Mouse (Mus musculus) left cerebral cortex, postnatal 10 days (tissue): Measurements from ENCODE around the gene Polr2l. TPM values are rescaled to one million over a fixed set of nuclear protein-coding genes. Genes with fewer than 3 reads are reported as not detected.
A peak's percentile ranks its signal among the peaks of the same experiment; 100 is the strongest.
"Not testable (repeated sequence)": the region's sequence is repeated elsewhere in the genome, so short reads cannot be mapped to it uniquely, and the experiment has no call there.

Experiments
- DNase-seq, 2 experiments: peaks; one replicate each; pipeline ENCODE4 v3.0.0; 2021 to 2022; ENCODE audit warnings: low spot score in 2 of 2, mixed read lengths in 1 of 2; ENCODE audit errors: extremely low spot score in 1 of 2
- intact Hi-C: fragments of 180-260 bp; cut with DNase I; formaldehyde crosslinking; loops from one replicate; pipeline ENCODE4 v1.15.1; 2025
- total RNA-seq, 2 experiments: library from RNA; stranded (reverse); gene quantifications; 2 replicates each; pipeline ENCODE4 v1.2.3; 2021

The Polr2l gene
- total RNA-seq, 2 experiments from 2014 or later: 43.8 to 45.0 TPM

DNA sequence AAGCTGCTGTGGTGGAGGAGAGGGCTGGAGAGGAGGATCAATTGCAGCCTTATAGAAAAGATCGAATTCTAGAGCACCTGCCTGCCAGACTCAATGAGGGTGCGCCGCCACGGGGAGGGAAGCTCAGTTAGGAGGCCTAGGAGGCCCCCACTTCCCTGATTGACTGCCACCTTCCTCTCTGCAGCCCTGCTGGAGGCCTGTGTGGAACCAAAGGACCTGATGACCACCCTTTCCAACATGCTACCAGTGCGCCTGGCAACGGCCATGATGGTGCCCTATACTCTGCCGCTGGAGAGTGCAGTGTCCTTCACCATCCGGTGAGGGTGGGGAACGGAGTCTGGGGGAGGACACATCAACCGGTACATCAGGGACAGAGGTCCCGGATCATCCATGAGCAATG lies 16.3 kb downstream of the Polr2l start:
- intact Hi-C loops: no loop called here
- no peak for DNase-seq

GRCm38 (mm10) chr7:141457986-141458660 lies 16.8 kb downstream of the Polr2l start:
- peak in 1 of 2 experiments; percentile 57 for DNase-seq
- intact Hi-C loops: no loop called here

GRCm38 (mm10) chr7:141457236-141457635 lies 17.7 kb downstream of the Polr2l start:
- intact Hi-C loops: no loop called here
- no peak for DNase-seq

DNA sequence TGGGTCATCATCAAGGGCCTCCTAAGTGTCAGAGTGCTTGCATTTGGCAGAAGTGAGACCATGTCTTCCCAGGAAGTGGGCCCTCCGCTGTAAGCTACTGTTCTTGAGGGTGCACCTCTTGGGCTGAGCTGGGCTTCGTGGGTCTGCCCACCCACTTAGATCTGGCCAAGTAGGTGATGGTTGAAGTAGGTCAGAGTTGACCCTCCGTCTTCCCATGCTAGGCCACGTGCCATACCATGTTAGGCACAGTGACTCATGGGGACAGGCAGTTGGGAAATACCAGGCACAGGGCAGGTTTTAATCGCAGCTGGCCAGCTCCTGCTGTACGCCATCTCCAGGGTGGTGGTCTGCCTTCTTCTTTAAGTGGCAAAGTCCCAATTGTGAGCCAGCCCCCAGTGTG lies 18.2 kb downstream of the Polr2l start:
- intact Hi-C loops: no loop called here
- no peak for DNase-seq

DNA sequence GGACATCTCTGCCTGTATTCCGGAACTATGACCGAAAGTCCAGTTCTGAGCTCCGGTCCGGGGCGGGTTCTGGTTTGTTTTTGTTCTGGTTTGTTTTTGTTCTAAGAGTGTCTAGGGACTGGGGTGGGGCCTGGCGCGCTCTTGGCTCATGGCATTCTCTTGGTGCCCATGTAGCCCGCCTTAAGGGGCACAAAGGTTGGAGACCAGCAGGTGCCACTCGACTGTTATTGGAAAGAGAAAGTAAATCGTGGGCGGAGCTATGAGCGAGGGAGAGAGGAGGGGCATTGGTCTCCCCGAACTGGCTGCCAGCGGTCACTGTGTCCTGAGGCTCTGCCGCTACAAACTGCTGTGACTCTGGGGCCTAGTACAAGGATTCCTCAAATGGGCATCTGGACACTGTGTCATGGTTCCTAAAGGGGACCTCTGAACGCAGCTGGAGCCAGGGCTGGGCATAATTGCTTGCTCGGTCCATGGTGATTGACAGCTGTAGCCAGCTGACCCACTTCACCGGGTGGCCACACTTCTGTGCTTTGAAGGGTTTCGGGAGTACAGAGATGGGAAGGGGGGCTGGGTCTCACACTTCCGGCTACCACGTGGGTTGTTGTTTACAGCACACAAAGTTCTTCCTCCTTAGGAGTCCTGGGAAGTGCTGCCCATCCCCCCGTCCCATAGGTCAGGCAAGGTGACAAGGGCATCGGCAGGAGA lies 19.2 kb downstream of the Polr2l start:
- intact Hi-C loops: no loop called here
- DNase-seq: peak in 1 of 2 experiments; percentile 85

DNA sequence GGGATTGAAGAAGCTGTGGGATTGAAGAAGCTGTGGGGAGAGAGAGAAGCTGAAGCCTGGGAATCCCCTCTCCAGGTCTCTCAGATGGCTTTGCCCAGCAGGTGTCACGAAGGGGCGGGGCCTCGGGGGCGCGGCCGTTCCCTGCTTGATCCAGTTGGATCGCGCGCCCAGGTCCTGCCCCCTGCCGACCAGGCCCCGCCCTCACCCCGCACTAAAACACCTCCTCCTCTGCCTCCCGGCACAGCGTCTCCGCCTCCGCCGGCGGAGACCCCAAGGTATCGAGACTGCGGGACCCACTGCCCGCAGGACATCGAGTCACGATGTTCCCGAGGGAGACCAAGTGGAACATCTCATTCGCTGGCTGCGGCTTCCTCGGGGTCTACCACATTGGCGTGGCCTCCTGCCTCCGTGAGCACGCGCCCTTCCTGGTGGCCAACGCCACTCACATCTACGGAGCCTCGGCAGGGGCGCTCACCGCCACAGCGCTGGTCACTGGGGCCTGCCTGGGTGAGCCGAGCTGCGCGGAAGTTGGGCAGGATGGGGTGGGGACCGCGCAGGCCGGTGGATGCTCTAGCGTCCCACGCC lies 19.9 kb downstream of the Polr2l start, which contains the start of gene Pnpla2:
Pnpla2 (plus strand) TSS at position 232 of the 585 bp plus-strand sequence.
- intact Hi-C loops: no loop called here
- DNase-seq: peak; percentile 86 to 98

DNA sequence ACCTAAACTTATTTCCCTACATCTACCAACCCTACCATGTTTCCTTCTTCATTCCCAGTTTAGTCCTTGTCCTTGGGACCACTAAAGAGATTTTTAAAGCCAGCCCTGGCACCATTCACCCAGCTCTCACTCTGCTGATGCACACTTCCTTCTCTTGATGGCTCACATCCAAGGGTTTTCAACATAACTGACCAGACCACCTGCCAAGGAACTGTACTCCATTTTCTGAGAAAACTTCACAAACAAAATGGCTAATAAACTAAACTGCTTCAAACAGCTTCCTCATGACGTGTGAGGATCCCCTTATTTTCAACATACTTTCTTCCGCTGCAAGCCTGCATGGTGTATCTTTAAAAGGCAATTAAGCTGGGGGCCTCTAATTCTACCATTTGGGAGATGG lies 21.3 kb downstream of the Polr2l start:
- intact Hi-C loops: no loop called here
- no peak for DNase-seq

GRCm38 (mm10) chr7:141451928-141452327 lies 23.0 kb downstream of the Polr2l start:
- intact Hi-C loops: no loop called here
- DNase-seq: no peak

GRCm38 (mm10) chr7:141447110-141447991 lies 27.6 kb downstream of the Polr2l start, which contains the start of gene Rplp2:
Gene Rplp2 (plus strand): TSS chr7:141447370.
- intact Hi-C loops: no loop called here
- DNase-seq: peak; percentile 90 to 96

- intact Hi-C loops, DNase-seq: not testable (repeated sequence)
These were observed 28.6 kb downstream of the Polr2l start for GRCm38 (mm10) chr7:141446374-141446773.

GRCm38 (mm10) chr7:141443828-141444237 lies 31.1 kb downstream of the Polr2l start, which contains the start of gene Pidd1:
Gene Pidd1 (minus strand): TSS chr7:141444025.
- peak in 1 of 2 experiments; percentile 76 for DNase-seq
- intact Hi-C loops: no loop called here

DNA sequence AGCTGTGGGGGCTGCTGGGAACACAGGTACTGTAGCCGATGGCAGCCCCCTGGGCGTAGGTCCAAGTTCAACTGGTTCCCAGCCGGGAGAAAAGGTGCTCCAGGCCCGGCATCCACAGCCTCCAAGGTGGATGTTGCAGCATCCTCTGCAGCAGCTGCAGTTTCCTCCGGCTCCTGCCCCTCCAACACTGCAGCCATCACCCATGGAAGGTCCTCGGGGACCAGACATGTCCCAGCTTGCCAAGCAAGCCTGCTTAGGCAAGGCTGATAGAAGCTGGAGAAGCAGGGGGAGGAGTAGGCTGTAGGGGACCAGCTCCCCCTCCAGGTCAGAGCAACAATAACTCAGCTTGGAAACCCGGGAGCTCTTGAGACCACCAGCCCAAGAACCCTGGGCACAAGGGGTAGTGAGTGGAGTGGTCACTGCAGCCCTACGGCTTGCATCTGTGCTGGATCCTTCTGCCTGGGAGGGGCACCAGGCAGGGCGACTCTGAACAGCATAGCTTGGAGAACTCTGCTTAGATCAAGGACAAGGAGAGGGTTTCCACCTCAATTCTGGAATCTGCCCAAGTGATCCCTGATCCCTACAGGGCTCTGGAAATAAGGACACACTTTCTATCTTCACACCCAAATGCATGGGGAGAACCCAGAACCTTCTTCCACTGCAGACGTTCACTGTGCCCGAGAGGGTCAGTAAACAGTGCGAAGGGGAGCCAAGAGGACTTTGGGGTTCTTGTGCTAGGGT lies 31.7 kb downstream of the Polr2l start:
- peak in 1 of 2 experiments; percentile 51 for DNase-seq
- intact Hi-C loops: no loop called here

- intact Hi-C loops: no loop called here
- DNase-seq: peak in 1 of 2 experiments; percentile 28
These were observed 32.7 kb downstream of the Polr2l start for GRCm38 (mm10) chr7:141442199-141442598.

GRCm38 (mm10) chr7:141441460-141441859 lies 33.5 kb downstream of the Polr2l start:
- peak in 1 of 2 experiments; percentile 41 for DNase-seq
- intact Hi-C loops: no loop called here

GRCm38 (mm10) chr7:141440613-141441012 lies 34.3 kb downstream of the Polr2l start:
- DNase-seq: peak in 1 of 2 experiments; percentile 86
- intact Hi-C loops: no loop called here

DNA sequence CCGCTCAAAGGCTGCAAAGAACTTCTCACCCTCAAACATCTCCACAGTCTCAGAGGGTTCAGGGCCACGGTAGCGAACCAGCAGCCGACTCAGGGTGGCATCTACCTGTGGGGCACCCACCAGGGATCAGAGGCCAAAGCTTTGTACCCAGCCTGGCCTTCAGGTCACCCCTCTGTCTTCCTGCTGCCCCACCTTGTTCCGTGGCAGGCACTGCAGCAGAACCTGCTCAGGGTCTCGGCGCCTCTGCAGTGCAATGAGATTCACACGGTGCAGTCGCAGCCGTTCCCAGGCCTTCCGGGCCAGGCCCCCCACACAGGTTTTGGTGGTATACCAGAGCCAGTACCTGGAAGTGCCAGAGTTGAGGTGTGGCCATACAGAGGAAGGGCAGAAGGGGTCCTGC lies 35.1 kb downstream of the Polr2l start:
- peak in 1 of 2 experiments; percentile 30 for DNase-seq
- intact Hi-C loops: no loop called here

GRCm38 (mm10) chr7:141439140-141439679 lies 35.7 kb downstream of the Polr2l start:
- no peak for DNase-seq
- intact Hi-C loops: no loop called here
